Mouse (Mus musculus) splenic B cell, adult 2 months (primary cell): ENCODE data around the gene Crip1.
A peak's percentile ranks its signal among the peaks of the same experiment; 100 is the strongest.

Experiments
- DNase-seq: peaks from one replicate; pipeline ENCODE4 v3.0.0-alpha.2; 2011; ENCODE audit warnings: low read depth, low spot score
- H3K27me3 ChIP-seq: 2 replicates; pipeline ENCODE4 v1.6.1; 2012; ENCODE audit warnings: mild to moderate bottlenecking, low read length, moderate library complexity, mixed read lengths; ENCODE audit not compliant: control insufficient read depth, poor library complexity, insufficient read depth, severe bottlenecking
- H3K36me3 ChIP-seq: 2 replicates; pipeline ENCODE4 v1.6.1; 2012; ENCODE audit warnings: mild to moderate bottlenecking, low read length, moderate library complexity, mixed read lengths; ENCODE audit not compliant: control insufficient read depth, poor library complexity, insufficient read depth, severe bottlenecking

The Crip1 gene

DNA sequence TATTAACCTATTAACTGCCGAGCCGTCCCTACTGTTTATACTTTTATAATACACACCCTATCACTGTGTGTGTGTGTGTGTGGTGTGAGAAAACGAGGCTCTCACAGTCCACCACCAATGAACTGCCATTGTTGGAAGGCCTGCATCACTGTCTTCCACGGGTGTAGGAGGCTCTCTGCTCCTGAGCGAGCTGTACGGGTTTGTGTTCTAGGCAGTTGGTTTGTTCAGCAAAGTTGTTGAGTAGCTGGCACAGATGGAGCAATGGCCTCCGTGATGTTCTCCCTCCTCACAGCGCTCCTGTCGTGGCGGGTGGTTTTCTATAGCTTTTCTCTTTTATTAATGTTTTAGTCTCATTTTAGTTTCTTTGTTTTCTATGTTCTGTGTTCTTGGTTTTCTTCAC lies 36.3 kb upstream of the Crip1 start:
- Histone ChIP-seq H3K27me3 (no peaks in the 10 kb centered on the region), H3K36me3 (no peaks in the 10 kb centered on the region)
- no peak for DNase-seq

DNA sequence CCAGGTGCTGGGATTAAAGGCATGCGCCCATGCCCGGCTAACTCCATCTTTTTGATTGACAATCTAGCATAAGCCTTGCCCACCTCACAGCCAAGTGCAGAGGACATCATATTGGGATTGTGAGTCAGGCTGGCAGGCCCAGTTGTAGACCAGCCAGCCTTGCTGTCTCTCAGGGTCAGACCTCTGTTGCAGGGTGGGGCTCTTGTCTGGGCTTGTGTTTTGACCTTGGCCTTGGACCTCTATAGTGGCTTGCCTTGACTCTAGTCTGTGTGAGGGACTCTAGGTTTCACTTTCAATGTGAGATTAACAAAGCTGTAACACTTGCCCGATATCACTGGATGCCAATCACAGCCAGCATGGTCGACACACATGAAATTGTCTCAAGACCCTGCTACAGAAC lies 32.0 kb upstream of the Crip1 start:
- DNase-seq, result no peak
- no peaks in the 10 kb centered on the region for H3K27me3 ChIP-seq
- H3K36me3 ChIP-seq, result no peaks in the 10 kb centered on the region; the same call in none of the 2 replicates

DNA sequence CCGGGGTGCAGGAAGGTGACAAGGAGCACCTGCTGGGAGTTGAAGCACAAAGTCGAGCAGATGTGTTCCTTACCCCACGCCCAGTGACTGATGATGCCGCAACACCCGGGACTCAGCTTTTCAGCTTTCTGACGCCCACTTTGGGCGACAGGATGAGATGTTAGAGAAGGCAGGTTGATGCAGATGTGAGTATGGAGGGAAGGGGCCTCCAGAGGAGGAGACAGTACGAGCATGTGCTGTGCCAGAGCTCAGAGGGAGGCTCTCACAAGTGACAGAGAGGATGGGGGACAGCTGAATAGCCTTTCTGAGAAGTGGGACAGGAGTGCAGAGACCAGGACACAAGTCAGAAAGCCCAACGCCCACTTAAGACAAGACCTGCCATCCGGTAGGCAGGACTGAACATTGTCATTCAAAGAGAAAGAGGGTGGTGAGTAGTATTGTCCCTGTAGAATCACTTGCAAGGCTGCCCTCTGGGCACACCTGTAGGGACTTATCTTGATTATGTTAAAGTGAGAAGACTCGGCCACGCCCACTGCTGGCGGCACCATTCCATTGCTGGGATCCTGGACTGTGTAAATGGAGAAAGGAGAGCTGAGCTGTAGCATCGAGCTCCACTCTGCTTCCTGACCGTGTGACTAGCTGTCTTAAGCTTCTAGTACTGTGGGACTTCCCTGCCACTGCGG lies 31.1 kb upstream of the Crip1 start:
- DNase-seq, result no peak
- Histone ChIP-seq H3K27me3 (no peaks in the 10 kb centered on the region), H3K36me3 (no peaks in the 10 kb centered on the region; the same call in none of the 2 replicates)

DNA sequence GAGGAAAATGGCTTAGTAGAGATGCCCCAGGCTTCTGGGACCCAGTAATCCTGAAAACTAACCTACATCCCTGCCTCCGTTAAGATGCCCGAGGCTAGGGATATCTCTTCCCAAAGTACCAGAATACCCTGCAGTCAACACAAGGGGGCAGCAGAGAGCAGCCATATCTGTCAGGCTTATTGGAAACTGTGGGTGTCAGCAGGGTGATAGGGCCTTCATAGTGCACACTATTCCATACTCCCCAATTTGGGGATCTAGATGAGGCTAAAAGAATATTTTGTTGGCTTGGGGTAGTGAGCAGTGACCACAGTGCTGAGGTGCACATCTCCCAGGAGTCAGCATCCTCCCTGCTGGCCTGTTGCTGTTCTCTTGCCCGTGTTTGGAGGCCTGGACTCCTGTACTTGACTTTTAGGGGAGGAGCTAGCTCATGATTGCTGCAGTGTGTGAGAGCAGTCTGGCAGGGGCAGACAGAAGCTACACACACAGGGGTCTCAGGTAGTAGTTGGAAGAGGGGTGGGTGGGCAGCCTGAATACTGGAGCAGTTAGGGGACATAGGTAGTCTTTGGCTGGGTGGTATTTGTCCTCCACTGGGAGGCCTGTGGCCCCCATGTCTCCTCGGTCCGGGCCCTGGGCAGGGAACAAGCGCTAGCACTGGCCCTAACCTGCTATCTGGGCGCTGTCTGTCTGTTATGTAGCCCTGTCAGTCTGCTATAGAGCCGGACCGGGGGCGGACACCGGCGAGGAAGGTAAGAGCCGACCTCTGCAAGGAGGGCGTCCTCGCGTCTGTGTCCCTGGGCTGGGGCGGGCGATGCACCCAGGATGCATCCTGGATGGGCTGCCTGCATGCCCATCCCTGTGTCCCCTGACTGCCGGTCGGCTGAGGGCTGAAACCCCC lies 26.4 kb upstream of the Crip1 start:
- no peaks in the 10 kb centered on the region for H3K27me3 ChIP-seq
- H3K36me3 ChIP-seq, result no peaks in the 10 kb centered on the region; the same call in none of the 2 replicates
- peak; percentile 81 for DNase-seq

DNA sequence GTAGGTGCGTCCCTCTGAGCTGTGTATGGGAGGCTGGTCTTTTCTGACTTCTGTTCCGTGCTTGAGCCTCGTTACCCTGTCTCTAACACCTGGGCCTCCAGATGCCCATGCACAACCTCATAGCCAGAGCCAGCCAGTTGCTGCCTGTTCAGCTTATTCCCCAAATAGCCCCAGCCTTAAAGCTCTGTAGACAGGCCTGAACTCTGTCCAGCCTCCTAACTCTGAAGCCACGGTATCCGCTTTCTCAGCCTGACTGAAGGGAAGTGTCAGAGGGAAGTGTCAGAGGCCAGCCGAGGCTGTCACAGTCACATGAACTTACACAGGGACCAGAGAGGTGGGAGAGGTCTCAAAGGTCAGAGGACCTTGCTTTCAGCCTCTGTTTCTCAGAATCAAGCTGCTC lies 21.4 kb upstream of the Crip1 start:
- H3K27me3 ChIP-seq, result no peaks in the 10 kb centered on the region
- no peak for DNase-seq
- no peaks in the 10 kb centered on the region; the same call in 1 of the 2 replicates for H3K36me3 ChIP-seq

DNA sequence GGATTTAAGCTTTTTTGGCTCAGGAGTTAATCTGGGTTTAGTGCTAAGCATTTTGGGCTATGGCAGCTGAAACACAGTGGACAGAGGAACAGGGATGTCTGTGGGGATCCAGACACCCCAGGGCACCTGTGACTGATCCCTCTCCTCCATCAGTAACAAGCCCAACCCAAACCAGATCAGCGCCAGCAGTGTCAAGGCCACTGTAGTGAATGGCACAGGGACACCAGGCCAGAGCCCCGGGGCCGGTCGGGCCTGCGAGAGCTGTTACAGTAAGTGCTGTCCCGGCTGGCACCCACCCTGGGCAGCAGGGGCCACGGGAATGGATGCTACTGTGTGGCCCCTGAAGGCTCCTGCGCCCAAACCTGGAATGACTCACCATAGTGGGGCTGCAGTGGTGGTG lies 15.4 kb upstream of the Crip1 start:
- no peak for DNase-seq
- H3K36me3 ChIP-seq, result peaks cover 2% of the 10 kb centered on the region

DNA sequence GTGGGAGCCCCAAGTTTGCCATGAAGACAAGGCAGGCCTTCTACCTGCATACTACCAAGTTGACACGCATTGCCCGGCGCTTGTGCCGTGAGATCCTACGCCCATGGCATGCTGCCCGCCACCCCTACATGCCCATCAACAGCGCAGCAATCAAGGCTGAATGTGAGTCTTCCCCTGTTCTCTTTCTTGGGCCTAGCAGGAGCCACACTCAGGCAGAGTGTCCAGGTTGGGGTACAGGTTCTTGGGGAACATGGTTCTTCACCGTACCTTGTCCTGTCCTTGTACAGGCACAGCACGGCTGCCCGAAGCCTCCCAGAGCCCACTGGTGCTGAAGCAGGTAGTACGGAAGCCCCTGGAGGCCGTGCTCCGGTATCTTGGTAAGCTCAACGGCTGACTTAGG lies 14.5 kb upstream of the Crip1 start:
- H3K36me3 ChIP-seq, result peaks cover 4% of the 10 kb centered on the region
- H3K27me3 ChIP-seq, result no peaks in the 10 kb centered on the region
- DNase-seq, result no peak

More for the DNA sequence above, 15.4 kb upstream of the Crip1 start:
- H3K27me3 ChIP-seq, result no peaks in the 10 kb centered on the region

DNA sequence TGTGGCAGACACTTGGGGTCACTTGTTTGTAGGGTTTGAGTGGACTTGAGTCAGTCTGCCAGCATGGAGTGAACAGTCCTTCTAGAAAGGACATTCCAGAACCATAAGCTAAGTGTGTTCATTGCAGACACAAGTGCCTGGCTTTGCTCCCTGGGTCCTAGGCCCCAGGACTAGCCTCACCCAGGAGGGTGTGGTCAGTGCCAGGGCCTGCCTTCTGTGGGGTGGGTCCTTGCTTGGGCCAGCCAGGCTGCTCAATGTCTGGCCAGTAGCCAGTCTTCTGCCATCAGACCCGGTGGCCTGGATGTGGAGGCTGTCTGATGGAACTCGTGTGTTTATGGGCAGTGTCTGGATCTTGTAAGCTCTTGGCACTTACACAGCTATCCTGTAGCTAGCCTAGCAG lies 13.5 kb upstream of the Crip1 start:
- no peak for DNase-seq
- no peaks in the 10 kb centered on the region for H3K27me3 ChIP-seq
- H3K36me3 ChIP-seq, result peaks cover 4% of the 10 kb centered on the region

DNA sequence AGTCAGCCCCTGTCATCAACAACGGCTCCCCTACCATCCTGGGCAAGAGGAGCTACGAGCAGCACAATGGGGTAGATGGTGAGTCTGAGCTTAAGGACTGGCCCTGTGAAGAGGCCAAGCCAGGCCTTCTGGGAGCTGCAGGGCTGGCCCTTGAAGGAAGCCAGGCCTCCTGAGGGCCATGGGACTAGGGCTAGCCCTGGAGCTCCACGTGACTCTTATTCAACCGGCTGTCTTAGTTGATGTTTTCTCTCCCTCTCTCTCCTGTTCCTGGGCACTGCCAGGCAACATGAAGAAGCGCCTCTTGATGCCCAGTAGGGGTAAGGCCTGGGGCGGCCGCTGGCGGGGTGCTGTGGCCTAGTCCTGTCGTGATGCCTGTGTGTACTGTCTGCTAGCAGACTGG lies 12.9 kb upstream of the Crip1 start:
- H3K27me3 ChIP-seq, result no peaks in the 10 kb centered on the region
- DNase-seq, result no peak
- peaks cover 4% of the 10 kb centered on the region for H3K36me3 ChIP-seq

DNA sequence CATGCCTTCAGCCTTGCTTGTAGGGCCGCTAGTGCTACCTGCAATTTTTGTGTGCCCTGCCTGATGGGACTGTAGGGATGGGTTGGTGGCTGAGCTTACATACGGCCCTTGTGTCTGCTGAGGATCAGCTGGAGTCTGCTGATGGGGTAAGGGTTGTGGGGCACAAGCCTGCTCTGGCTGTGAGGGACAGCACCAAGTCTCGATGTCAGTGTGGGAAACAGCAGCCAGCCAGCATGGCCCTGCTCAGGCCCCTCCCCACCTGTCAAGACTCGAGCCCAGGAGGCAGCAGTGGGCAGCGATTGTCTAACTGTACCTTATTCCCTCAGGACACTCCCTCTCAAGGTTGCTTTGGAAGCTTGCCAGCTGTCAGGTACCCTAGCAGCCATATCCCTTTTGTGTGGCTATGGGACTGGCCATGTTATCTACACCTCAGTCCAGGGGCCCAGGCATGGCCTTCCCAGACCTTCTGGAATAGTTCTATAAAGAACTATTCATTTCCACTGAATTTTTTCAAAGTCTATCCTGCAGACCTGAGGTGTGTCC lies 12.2 kb upstream of the Crip1 start:
- Histone ChIP-seq H3K36me3 (peaks cover 4% of the 10 kb centered on the region), H3K27me3 (no peaks in the 10 kb centered on the region)
- no peak for DNase-seq

DNA sequence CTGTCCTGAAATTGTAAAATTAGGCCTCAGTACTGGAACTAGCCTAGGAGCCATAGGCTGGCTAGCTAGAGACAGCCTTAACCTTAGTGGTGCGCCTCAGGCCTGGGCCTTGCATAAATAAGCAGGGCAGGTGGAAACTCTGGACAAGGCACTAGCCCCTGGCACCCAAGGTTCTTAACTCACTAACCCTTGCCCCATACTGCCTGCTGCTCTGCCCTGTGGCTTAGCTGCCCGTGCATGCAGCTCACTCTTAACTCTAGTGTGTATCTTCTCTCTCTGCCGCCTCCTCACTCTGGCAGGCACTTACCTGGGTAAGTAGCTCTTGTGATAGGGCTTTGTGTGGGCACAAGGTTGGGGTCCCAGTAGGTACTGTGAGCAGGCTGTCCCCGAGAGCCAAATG lies 11.6 kb upstream of the Crip1 start:
- no peak for DNase-seq
- Histone ChIP-seq H3K36me3 (peaks cover 4% of the 10 kb centered on the region), H3K27me3 (no peaks in the 10 kb centered on the region)

DNA sequence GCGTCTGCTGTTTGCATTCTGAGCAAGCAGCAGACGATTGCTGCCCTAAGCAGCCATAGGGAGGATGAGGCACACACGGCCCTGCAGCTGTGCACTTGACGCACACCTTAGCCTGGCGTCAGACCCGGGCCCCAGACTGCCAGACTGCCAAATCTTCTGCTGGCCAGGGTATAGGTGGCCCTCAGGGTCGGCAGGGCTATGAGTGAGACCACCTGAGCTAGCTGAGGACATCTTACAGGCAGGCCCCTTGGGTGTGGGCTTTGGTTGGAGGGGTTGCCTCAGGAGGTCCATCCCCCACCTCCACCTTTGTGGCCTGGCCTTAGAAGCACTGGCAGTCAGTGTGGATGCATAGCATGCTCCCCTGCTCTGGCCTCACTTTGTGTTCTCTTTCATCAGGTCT lies 10.7 kb upstream of the Crip1 start:
- H3K36me3 ChIP-seq, result peaks cover 4% of the 10 kb centered on the region
- no peaks in the 10 kb centered on the region for H3K27me3 ChIP-seq
- DNase-seq, result no peak

DNA sequence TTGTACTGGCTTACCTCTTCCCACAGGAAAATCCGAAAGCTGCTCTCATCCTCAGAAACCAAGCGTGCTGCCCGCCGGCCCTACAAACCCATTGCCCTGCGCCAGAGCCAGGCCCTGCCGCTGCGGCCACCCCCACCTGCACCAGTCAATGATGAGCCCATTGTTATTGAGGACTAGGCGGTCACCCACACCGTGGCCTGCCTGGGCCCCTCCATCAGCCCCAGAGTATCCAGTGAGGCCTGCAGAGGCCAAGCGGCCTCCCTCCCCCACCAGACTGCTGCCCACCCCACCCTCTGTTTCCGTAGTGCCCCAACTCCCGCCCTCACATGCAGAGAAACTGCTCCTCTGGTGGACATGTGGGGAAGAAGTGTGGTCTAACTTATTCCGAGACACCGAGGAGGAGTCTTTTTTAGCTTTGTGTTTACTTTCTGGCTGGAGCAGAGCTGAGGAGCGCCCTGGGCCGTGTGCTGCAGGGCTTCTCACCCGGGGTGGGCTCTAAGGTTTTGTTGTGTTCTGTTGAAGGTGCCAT lies 9.6 kb upstream of the Crip1 start:
- H3K27me3 ChIP-seq, result no peaks in the 10 kb centered on the region
- H3K36me3 ChIP-seq, result peaks cover 4% of the 10 kb centered on the region; the same call in 1 of the 2 replicates
- DNase-seq, result no peak

DNA sequence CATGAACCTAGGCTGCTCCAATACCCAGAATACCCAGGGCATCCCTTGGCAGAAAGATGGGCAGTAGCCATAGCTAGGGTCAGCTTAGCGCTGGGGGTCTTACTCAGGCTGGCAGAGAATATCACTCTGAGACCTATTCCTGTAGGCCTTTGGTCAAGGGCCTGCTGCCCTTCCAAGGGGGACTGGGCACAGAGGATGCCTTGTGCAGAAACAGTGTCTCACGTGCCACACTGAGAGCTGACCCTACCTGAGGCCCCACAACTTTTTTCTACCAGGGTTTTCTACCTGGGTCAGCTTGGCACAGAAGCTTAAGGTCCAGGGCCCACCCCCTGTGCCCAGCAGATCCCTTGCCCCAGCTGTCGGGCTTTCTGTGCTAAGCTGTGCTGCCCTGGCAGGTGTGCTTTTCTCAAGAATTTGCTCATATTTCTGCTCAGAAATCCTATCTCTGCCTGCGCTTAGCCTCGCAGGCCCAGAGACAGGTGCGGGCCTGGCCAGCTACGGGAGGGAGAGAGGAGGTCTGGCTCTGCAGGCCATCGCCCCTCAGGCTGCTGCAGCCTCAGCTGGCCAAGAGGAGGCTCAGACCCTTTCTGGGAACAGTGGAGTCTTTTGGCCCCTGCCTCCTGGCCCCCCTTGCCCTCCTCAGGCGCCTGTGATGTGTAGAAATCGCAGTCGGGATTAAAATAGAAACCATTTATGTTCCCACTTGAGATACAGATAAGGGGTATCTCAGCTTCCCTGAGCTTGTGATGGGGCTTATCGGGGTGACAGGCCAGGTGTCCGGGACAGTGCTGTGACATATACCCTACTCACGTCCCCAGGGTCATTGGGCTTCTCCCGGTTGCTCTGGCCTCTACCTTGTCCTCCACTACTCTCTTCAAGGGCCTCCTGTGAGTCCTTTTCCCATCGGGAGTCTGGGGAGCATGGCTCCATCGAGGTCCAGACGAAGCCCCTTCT lies 8.6 kb upstream of the Crip1 start:
- H3K27me3 ChIP-seq, result no peaks in the 10 kb centered on the region
- no peak for DNase-seq
- H3K36me3 ChIP-seq, result peaks cover 4% of the 10 kb centered on the region; the same call in 1 of the 2 replicates
